Mouse (Mus musculus) cerebellum, adult 2 months (tissue): ENCODE data around the gene Hsd3b6. TPM values are rescaled to one million over a fixed set of nuclear protein-coding genes. Genes with fewer than 3 reads are reported as not detected.

Experiments used
- DNase-seq, 2 experiments: peaks; one replicate each; pipeline ENCODE4 v3.0.0; 2021
- H3K27ac ChIP-seq: fragments of 200-500 bp; 2 replicates; pipeline ENCODE4 v1.5.1; 2012; ENCODE audit warnings: low read length, control low read depth, inconsistent platforms; ENCODE audit not compliant: insufficient read depth
- H3K27me3 ChIP-seq: fragments of 200-500 bp; 2 replicates; pipeline ENCODE4 v1.6.1; 2012; ENCODE audit warnings: inconsistent platforms, mild to moderate bottlenecking, low read length, moderate library complexity; ENCODE audit not compliant: control insufficient read depth, insufficient read depth
- H3K4me1 ChIP-seq: fragments of 200-500 bp; 2 replicates; pipeline ENCODE4 v1.6.1; 2011; ENCODE audit warnings: low read length; ENCODE audit not compliant: control insufficient read depth, insufficient read depth
- H3K4me3 ChIP-seq: fragments of 200-500 bp; replicated peaks from 2 replicates; pipeline ENCODE3; 2011; ENCODE audit warnings: mild to moderate bottlenecking, low read depth, low read length, control low read depth; ENCODE audit not compliant: insufficient read depth
- CTCF ChIP-seq: fragments of 200-500 bp; IDR thresholded peaks from 2 replicates; pipeline ENCODE4 v1.5.1; 2011; ENCODE audit warnings: low read depth, mild to moderate bottlenecking, control low read depth, low read length, moderate library complexity, borderline replicate concordance; ENCODE audit not compliant: insufficient read depth
- POLR2A ChIP-seq: fragments of 200-500 bp; IDR thresholded peaks from 2 replicates; pipeline ENCODE4 v1.6.1; 2011; ENCODE audit warnings: low read length, control low read depth, borderline replicate concordance; ENCODE audit not compliant: insufficient read depth
- WGBS: fragments of 180-500 bp; shearing (Covaris S2); methylation state at CpG from one replicate; pipeline ENCODE4 v1.1.7; 2018; 5-methylcytosine and 5-hydroxymethylcytosine counted together
- polyA plus RNA-seq: library from polyadenylated mRNA; depleted of rRNA; stranded (reverse); fragments of >200 nt; gene quantifications from 2 replicates; pipeline ENCODE4 v1.2.3, GENCODE M21; 2012; rRNA removed

The Hsd3b6 gene
- polyA plus RNA-seq, 1 experiment: not detected

GRCm38 (mm10) chr3:98756836-98757235, 57.4 kb downstream of the Hsd3b6 start:
- no peak for DNase-seq
- no peak overlapping the region for H3K27ac ChIP-seq
- no peaks in the 10 kb centered on the region for H3K4me1 ChIP-seq
- no peak overlapping the region for H3K4me3 ChIP-seq
- H3K27me3 ChIP-seq: no peaks in the 10 kb centered on the region
- TF ChIP-seq POLR2A: no peak
- TF ChIP-seq CTCF: no peak
- WGBS: 88% methylated on average over 3 of the region's 3 CpGs

Other genes starting within 250 kb of the Hsd3b6 start
- not detected in 2 replicates for gene Gm10681, start 225.6 kb downstream of the Hsd3b6 start, polyA plus RNA-seq
- not detected in 2 replicates for gene Hsd3b5, start 184.2 kb downstream of the Hsd3b6 start, polyA plus RNA-seq
- gene Hsd3b2, start 89.9 kb downstream of the Hsd3b6 start, polyA plus RNA-seq: 0.06 and 0.07 TPM in 2 replicates
- not detected in 2 replicates for gene Hsd3b3, start 51.3 kb downstream of the Hsd3b6 start, polyA plus RNA-seq
- gene Hsd3b1, start 45.4 kb upstream of the Hsd3b6 start, polyA plus RNA-seq: 0.11 TPM in 1 of 2 replicates, not detected in the other
- gene Hao2, start 78.8 kb upstream of the Hsd3b6 start, polyA plus RNA-seq: not detected in 2 replicates